Mouse (Mus musculus) kidney, adult 9 months (tissue): ENCODE measurements around the gene Prdm2.

ENCODE experiments used
- DNase-seq: peaks from one replicate; pipeline ENCODE4 v3.0.0; 2022

Prdm2 gene

GRCm38 (mm10) chr4:143209997-143210396 is 2.8 kb downstream of the Prdm2 start:
- DNase-seq: no peak

GRCm38 (mm10) chr4:143202653-143203052 is 10.1 kb downstream of the Prdm2 start:
- DNase-seq: no peak

- DNase-seq: no peak
These were observed 14.4 kb downstream of the Prdm2 start for GRCm38 (mm10) chr4:143198371-143198770.

- no peak for DNase-seq
These were observed 14.9 kb downstream of the Prdm2 start for GRCm38 (mm10) chr4:143197845-143198356.

GRCm38 (mm10) chr4:143194328-143194727 is 18.5 kb downstream of the Prdm2 start:
- no peak for DNase-seq

GRCm38 (mm10) chr4:143193164-143193563 is 19.6 kb downstream of the Prdm2 start:
- DNase-seq: no peak

- DNase-seq: no peak
These were observed 21.0 kb downstream of the Prdm2 start for GRCm38 (mm10) chr4:143191783-143192182.

- DNase-seq: no peak
These were observed 22.1 kb downstream of the Prdm2 start for GRCm38 (mm10) chr4:143190657-143191056.

GRCm38 (mm10) chr4:143188571-143189191 is 24.1 kb downstream of the Prdm2 start:
- DNase-seq: no peak

- peak; percentile 51 for DNase-seq
These were observed 26.7 kb downstream of the Prdm2 start for GRCm38 (mm10) chr4:143186066-143186465.

- DNase-seq: peak; percentile 66
These were observed 27.3 kb downstream of the Prdm2 start for GRCm38 (mm10) chr4:143185496-143185895.

- no peak for DNase-seq
These were observed 29.7 kb downstream of the Prdm2 start for GRCm38 (mm10) chr4:143183141-143183540.

GRCm38 (mm10) chr4:143180731-143181130 is 32.1 kb downstream of the Prdm2 start:
- no peak for DNase-seq

- no peak for DNase-seq
These were observed 41.0 kb downstream of the Prdm2 start for GRCm38 (mm10) chr4:143171600-143172290.

GRCm38 (mm10) chr4:143170290-143170689 is 42.5 kb downstream of the Prdm2 start:
- DNase-seq: peak; percentile 63

GRCm38 (mm10) chr4:143168093-143168492 is 44.7 kb downstream of the Prdm2 start:
- peak; percentile 87 for DNase-seq

GRCm38 (mm10) chr4:143161619-143162479 is 50.9 kb downstream of the Prdm2 start:
- DNase-seq: peak; percentile 99

GRCm38 (mm10) chr4:143160826-143161225 is 52.0 kb downstream of the Prdm2 start:
- DNase-seq: no peak

- no peak for DNase-seq
These were observed 53.5 kb downstream of the Prdm2 start for GRCm38 (mm10) chr4:143159336-143159735.

- DNase-seq: no peak
These were observed 56.9 kb downstream of the Prdm2 start for GRCm38 (mm10) chr4:143155871-143156270.

- no peak for DNase-seq
These were observed 57.8 kb downstream of the Prdm2 start for GRCm38 (mm10) chr4:143155036-143155435.

GRCm38 (mm10) chr4:143154571-143154970 is 58.2 kb downstream of the Prdm2 start:
- DNase-seq: no peak

- no peak for DNase-seq
These were observed 60.2 kb downstream of the Prdm2 start for GRCm38 (mm10) chr4:143152634-143153033.
